Mouse (Mus musculus) A20 (cell line): Measurements from ENCODE around the gene Ppp2r3c.
A peak's percentile ranks its signal among the peaks of the same experiment; 100 is the strongest.
"Not testable (repeated sequence)": the region's sequence is repeated elsewhere in the genome, so short reads cannot be mapped to it uniquely, and the experiment has no call there.

Source experiments
- DNase-seq: peaks from one replicate; pipeline ENCODE4 v3.0.0-alpha.2; 2011; ENCODE audit warnings: low read depth, low spot score

Ppp2r3c gene

DNA sequence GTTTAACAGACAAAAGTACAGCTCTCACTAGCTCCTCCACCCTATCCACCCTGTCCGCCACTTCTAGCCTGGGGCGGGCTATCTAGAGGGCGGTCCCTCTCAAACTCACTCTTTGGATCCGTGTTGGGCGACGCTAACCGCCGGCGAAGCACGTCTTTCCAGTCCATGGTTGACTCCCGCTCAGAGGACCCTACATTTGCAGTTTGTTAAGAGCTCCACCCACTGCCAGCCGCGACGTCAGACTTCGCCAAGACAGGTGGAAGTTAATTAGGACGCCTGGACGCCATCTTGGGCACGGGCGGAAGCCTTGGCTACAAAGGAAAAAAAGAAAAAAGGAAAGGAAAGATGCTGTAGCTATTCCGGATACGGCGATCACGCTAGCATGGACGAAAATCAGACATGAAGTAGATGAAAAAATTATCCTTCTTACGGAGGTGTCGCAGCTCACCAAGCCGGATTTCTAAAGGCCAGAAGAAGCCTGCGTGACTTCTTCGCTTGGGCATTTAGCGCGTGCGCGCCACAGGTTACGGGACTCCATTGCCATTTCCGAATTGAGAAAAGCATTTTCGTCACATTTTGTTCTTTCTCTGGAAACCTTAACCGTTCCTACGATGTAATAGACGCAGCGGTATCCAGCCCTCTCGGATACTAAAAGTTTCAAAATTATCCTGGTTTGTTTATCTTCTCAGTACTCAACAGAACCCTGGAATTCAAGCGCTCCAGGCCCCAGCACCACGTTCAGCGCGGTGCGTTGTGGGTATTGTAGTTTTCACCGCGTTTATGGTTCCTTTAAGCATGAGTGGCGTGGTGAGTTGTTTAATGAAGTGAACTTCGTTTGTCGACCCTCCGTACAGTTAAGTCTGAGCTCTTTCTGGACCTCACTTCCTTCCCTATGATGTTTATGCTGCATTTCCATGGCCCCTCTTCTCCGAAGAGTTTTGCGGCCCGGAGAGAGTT, at the start of gene Ppp2r3c:
Gene Ppp2r3c (minus strand): TSS at position 514 of the 957 bp plus-strand sequence.
- peak; percentile 98 for DNase-seq

DNA sequence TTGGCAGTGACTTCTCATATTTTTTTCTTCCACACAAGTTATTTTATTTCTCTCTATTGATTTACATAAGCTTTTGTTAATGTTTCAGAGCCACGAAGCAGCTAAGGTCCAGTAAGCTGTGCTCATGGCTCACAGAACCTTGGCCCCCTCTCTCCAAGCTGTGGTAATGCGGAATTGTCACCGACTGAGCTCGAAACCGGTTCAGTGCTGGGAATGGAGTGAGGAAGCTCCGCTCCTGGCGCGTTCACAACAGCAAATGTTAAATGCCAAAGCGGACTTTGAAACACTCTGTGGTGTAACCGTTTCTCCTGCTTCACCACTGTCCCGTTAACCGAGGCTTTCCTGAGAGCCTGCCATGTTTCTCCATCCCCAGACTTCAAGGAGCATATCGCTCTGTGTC, 41.8 kb upstream of the Ppp2r3c start:
- DNase-seq, result no peak

DNA sequence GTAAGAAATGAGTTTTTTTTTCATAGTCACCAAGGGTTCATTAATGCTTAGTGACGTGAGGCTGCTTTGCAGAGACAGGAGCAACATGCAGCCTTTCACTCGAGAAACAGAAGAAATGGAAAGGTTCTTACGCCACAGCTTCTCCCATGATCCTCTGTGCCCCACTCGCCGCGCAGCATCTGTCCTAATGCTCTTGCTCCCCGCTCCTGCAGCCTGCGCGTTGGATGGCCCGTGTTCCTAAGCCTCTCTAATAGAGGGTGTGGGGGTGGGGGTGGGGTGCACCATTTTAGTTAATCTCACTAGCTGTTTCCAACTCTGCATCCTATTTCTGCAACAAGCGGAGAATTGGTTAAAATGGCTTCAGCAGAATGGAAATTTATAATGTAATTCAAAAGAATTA, 41.2 kb upstream of the Ppp2r3c start:
- no peak for DNase-seq

DNA sequence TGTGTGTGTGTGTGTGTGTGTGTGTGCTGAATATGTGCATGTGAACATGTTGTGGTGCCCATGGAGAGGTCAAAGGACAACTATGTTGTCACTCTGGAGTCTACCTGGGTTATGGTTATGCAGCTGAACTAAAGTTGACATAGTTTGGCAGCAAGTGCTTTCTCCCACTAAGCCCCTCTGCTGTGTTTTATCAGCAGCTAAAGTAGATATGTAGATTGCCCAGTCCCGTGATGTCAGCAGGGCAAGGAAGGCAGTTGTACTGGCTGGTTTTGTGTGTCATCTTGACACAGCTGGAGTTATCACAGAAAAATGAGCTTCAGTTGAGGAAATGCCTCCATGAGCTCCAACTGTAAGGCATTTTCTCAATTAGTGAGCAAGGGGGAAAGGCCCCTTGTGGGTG, 40.2 kb upstream of the Ppp2r3c start:
- DNase-seq, result not testable (repeated sequence)

DNA sequence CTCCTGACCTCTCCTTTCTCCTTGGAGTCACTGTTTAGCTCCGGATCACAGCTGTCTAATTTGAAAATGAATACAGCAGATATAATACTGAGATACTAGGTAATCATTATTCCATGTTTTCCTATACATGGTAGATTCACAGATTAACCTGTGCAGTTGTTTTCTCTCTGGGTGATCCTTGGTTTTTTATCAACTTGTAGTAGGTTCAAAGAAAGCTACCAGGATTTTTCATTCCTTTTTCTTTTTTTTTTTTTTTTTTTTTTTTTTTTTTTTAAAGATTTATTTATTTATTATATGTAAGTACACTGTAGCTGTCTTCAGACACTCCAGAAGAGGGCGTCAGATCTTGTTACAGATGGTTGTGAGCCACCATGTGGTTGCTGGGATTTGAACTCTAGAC, 35.7 kb upstream of the Ppp2r3c start:
- not testable (repeated sequence) for DNase-seq

DNA sequence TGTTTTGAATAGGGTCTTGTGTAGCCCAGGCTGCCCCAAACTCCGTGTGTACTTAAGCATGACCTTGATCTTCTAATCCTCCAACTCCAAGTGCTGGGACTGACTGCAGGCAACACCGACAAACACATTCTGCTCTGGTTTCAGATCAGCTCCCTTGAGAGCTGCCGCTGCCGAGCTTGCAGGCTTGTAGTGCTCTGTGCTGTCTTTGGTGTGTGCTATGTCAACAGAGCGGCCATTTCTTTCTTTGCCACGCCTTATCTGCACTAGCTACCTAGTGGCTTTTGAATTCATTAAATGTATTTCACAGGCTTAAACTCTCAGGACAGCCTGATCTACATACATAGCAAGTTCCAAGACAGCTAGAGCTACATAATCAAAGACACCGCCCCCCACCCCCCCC, 30.9 kb upstream of the Ppp2r3c start:
- DNase-seq, result no peak

DNA sequence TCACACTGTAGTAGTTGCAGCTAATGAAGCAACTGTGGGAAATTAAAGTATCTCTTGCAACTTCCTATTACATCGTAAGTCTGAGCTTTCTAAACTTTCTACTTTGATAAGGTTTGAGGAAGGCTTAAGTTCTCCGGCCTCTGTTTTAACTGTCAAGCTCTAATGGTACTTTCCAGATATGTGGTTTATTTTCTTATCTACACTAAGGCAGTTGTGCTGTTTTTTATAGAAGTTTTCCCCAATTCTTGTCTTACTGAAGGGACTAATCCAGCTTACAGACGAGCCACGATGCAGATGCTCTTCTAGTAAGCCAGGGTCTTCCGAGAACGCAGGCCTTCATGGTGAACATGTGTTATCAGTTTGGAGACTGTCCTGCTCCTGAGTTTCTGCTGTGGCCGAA, 26.6 kb upstream of the Ppp2r3c start:
- no peak for DNase-seq

DNA sequence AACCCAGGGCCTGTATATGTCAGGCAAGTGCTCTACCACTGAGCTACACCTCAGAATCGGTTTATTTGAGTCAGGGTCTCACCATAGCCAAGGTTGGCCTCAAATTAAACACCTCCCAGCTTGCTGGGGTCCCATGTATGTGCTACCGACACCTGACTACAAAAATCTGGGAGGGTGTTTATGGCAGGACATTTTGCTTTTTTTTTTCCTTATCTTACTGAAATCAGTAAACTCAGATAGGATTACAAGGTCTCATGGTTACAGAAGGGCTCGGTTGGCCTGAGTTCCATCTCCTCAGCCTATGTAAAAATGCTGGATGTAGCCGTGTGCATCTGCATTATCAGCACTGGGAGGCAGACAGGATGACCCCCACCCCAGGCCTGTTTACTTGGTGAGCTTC, 26.0 kb upstream of the Ppp2r3c start:
- no peak for DNase-seq

DNA sequence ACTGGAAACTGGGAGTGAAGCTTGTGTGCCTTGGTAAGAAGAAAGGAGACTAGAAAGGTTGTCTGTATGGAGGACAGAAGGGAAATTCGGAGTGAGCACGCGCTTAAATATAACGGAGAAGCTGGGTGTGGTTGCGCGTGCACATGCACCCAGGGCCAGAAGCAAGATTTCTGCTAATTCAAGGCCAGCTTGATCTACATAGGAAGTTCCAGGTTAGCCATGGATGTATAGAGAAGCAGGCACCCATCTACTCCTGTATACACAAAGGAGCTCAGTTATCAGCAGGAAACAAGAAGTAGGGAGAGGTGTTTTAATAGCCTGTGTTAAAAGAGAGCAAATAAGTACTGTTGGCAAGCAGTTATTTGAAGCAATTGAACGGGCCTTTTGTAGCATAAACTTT, 22.9 kb upstream of the Ppp2r3c start:
- no peak for DNase-seq

DNA sequence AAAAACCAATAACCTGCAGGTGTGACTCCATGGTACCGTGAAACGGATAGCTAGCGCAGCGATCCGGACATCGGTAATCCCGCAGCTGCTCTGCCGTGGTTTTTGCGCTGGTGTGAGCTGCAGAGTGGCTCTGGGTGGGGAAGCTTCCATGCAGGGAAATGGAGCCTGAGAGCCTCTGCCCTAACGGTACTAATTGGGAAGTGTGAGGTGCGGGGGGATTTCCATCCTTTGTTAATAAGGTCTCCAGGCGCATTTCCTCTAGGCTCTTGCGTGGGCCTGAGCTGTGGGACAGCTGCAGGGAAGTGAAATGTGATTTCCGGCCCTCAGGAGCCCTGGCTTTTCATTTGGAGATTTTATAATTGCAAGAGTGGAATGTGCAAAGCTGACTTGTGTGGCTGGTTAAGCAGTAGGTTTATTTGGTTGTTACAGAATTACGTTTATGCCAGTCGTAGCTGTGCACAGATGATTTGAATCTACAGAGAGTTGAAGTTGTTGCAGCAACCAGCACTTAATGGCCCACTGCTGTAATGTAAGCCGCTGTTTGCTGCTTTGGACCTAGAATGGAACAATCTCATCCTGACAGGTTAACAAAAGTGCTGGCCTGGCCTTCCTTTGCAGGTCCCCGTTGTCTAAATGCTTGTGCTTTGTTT, 19.0 kb upstream of the Ppp2r3c start:
- DNase-seq, result no peak

DNA sequence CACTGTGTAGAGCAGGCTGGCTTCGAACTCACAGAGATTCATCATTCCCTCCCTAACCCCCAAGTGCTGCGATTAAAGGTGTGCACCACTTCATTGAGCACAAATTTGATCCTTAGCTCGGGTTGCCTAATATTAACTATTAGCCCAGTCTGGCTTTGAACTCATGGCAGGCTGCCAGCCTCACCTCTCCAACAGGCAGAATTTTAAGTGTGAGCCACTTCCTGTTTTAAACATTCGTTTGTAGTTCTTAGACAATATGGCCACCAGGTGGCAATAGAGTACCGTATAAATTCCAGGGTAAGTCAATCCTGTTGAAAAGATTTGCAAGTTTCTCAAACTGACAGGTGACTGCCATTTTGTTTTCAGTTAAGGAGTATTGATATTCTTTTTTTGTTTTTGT, 12.4 kb upstream of the Ppp2r3c start:
- DNase-seq, result peak; percentile 92

DNA sequence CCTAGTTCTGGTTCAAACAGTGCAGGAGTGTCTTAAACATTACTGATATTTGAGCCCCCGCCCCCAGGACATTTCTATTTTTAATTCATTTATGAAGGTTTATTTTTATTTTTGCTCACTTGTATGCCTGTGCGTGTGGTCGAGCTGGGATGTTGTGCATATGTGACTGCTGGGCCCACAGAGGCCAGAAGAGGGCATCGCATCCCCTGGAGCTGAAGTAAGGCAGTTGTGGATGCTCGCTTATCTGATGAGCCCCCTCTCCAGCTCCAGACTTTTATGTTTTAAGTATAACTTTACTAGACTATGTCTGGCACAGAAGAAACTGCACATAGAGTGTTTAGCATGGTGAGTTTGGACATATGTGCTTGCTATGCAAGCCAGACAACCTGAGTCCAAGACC, 11.1 kb upstream of the Ppp2r3c start:
- DNase-seq, result peak; percentile 44

DNA sequence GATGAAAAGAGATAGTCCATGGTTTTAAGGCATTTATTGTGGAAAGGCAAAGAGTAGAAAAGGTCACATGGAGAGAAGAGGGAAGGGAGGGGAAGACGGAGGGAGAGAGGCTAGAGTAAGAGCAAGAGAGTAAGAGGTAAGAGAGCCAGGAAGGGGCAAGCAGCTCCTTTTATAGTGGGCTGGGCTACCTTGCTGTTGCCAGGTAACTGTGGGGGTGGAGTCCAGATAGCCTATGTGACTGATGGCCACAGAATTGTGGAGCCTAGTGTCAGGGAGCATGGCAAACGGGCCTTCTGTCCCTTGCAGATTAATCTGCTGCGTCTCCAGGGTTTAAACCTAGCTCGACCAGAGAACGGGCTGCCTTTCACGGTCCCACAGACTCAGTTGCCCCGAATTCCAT, 9.0 kb upstream of the Ppp2r3c start:
- no peak for DNase-seq

DNA sequence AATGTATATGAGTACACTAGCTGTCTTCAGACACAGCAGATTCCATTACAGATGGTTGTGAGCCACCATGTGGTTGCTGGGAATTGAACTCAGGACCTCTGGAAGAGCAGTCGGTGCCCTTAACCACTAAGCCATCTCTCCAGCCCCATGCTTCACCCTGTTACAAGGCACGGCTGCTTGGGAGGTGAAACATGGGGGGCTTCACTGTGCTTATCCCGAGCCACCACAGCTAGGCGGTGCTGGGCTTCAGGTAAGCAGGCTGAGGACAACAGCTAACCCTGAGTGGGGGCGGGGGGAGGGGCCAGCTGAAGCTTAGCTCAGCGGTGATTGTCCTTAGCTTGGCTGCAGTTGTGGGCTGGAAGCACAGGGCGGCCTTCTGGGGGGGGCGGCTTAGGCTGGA, 6.7 kb upstream of the Ppp2r3c start:
- DNase-seq, result no peak

DNA sequence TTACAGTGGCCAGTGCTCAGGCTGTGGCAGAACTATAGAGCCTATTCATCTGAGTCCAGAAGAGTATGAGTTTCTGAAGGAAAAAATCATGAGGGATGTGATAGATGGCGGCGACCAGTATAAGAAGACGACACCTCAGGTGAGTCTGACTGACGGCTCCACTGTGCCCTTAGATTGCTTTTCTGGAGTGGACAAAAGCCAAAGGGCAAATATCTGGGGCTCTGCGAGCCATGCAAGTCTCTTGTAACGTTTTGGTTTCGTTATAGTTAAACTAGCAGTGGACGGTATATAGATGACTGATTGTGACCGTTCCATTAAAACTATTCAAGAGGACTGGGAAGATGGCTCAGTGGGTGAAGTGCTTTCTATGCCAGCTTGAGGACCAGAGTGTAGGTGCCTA, 5.9 kb upstream of the Ppp2r3c start:
- no peak for DNase-seq

DNA sequence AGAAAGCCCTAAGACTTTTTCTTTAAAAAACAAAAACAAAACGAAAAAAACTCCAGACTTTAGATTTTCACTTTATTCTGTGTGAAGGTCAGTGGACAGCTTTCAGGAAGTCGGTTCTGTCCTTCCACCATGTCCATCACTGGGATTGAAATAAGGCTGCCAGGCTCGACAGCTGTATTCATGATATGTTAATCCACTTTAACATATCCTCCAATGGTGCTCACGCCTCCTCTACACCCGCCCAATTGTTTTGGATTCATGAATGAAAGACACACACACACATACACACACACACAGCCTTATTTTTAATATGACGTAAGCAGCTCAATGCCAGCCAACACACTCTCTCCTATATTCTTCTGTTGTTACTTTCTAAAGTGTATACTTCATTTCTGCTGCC, 4.8 kb upstream of the Ppp2r3c start:
- DNase-seq, result no peak

DNA sequence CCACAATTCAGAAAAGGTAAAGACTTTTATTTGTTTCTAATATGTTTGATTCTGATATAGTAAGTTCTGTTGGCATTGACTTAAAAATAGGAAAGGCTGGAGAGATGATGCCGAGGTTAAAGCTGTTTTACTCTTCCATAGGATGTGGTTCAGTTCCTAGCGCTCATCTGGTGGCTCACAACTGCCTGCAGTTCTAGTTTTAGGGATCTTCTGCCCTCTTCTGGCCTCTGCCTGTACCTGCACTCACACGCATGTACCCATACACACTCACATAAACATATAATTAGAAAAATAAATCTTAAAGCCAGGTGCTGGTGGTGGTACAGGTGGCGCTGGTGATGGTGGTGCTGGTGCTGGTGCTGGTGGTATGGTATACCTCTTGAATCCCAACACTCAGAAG, 3.6 kb upstream of the Ppp2r3c start:
- DNase-seq, result no peak

DNA sequence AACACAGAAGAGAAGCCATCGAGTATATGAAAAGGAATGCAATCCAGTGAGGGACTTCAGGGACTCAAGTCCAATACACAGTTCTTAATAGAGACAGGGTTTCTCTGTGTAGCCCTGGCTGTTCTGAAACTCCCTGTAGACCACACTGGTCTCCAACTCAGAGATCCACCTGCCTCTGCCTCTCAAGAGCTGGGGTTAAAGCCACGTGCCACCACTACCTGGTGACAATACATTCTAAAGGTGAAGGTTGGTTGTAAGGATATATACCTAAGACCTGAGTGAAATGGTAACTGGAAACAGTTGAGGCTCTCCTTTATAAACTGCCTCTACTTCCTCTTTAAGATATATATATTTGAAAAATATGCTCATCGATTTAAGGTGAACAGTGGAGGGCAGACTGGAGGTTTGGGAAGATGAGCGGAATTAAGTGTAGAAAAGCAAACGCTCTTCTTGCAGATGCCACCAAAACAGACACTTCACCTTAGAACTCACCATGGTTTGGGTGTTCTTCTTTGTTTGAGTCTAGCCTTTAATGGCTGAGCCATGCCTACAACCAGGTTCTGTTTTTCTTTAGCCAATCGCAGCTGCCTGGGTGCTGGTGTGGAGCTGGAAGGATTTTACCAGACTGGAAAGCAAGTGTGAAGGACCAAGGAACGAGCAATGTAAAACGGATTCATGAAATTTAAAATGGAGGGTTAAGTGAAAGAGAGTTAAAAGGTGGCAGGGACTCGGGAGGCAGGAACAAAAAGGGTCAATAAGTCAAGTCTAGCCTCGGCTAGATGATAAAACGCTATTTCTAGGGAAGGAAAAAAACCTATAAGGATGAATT, 1.1 kb downstream of the Ppp2r3c start:
- peak; percentile 58 for DNase-seq

DNA sequence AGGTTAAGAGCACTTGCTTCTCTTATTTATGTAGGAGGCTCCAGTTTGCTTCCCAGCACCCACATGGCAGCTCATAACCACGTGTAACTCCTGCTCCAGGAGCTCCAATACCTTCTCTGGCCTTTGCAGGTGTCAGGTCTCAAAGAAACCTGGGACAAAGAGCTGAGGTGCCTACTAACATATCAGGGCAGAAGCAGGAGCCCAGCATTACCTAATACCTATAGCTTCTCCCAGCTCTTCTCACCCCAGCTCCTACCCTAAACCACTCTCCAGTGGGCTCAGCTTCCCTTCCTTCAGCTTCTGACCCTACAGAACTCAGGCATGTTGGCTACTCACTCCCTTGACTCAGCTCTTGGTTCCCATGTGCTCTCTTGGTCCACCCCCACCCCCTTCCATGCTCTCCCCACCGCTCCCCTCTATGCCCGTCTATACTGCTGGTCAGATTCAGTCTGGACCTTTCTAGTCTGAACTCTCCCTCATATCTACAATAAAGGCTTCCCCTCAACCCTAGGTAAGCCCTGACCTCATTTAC, 1.9 kb downstream of the Ppp2r3c start:
- no peak for DNase-seq

DNA sequence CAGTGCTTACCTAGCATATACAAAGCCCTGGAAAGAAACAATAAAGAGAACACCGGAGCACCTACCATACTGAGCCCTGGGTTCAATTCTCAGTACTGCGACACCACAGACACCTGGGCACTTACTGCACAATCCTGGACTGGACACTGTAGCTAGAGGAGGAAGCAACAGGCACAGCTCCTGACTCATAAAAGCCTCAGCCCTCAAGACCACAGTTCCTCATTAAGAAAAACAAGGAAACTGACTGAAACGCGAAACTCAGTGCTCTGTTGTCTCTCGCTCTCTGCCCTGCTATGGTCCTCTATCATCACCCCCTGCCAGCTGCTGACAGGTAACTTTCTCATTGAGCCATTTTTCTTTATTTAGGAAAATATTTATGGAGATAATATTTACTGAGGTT, 3.5 kb downstream of the Ppp2r3c start, which contains the start of gene 1110008L16Rik:
Gene 1110008L16Rik (plus strand): TSS at position 242 of the 400 bp plus-strand sequence.
- DNase-seq, result peak; percentile 38

DNA sequence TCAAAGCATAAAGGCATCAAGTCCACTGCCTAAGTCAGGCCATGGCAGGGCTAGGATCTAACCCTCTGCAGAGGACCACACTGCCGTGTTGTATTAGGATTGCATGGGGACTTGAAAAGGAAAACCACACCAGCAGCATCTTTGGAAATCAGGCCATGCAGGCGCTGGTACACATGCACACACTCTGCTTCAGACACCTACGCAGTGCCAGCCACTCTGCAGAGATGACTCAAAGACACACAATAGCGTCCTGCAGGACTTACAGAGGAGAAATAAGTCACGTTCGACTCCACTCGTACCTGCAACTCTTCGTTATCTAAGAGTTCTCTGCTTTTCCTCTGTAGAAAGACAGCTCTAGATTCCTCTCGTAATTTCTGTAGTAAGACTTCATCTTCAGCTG, 4.7 kb downstream of the Ppp2r3c start:
- no peak for DNase-seq

DNA sequence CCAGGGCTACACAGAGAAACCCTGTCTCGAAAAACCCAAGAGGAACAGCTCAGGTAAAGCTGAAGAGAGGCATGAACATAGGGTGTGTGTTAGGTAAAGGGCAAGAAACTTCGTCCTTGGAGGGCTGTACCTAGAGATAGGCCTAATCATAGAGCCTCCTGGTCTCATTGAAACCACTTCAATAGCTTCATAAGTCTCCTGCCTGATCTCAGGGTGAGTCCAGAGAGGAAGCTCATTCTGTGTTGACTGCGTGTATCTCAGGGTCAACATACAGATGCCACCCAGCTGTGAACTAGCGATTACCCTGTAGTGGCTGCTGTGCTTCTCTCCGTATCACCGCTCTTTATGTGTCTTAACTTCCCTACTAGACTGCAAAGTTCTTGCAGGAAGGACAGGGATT, 25.2 kb downstream of the Ppp2r3c start:
- DNase-seq, result not testable (repeated sequence)
